Mouse (Mus musculus): ENCODE measurements around the gene Nkrf.
"Not testable (repeated sequence)": the region's sequence is repeated elsewhere in the genome, so short reads cannot be mapped to it uniquely, and the experiment has no call there.

The Nkrf gene

GRCm38 (mm10) chrX:36902321-36903114 lies at the start of gene Nkrf:
Nkrf (minus strand) TSS chrX:36902899.
- in situ Hi-C loops (cut with MboI; ENCODE audit: low pct_unique_long_range_greater_than_20kb in 1 of 2, low sequenced_read_pairs in 2 of 2, unreplicated experiment in 1 of 2) = no loop called here

GRCm38 (mm10) chrX:36941106-36941505 lies 38.4 kb upstream of the Nkrf start:
- in situ Hi-C loops (cut with MboI; ENCODE audit: low pct_unique_long_range_greater_than_20kb in 1 of 2, low sequenced_read_pairs in 2 of 2, unreplicated experiment in 1 of 2) = no loop called here

GRCm38 (mm10) chrX:36939806-36940413 lies 37.2 kb upstream of the Nkrf start:
- in situ Hi-C loops (cut with MboI; ENCODE audit: low pct_unique_long_range_greater_than_20kb in 1 of 2, low sequenced_read_pairs in 2 of 2, unreplicated experiment in 1 of 2) = no loop called here

- in situ Hi-C loops (cut with MboI; ENCODE audit: low pct_unique_long_range_greater_than_20kb in 1 of 2, low sequenced_read_pairs in 2 of 2, unreplicated experiment in 1 of 2) = no loop called here
These were observed 32.7 kb upstream of the Nkrf start for GRCm38 (mm10) chrX:36935326-36935966.

GRCm38 (mm10) chrX:36930574-36930973 lies 27.9 kb upstream of the Nkrf start:
- in situ Hi-C loops (cut with MboI; ENCODE audit: low pct_unique_long_range_greater_than_20kb in 1 of 2, low sequenced_read_pairs in 2 of 2, unreplicated experiment in 1 of 2) = no loop called here

GRCm38 (mm10) chrX:36929694-36930093 lies 27.0 kb upstream of the Nkrf start:
- in situ Hi-C loops (cut with MboI; ENCODE audit: low pct_unique_long_range_greater_than_20kb in 1 of 2, low sequenced_read_pairs in 2 of 2, unreplicated experiment in 1 of 2) = no loop called here

- in situ Hi-C loops (cut with MboI; ENCODE audit: low pct_unique_long_range_greater_than_20kb in 1 of 2, low sequenced_read_pairs in 2 of 2, unreplicated experiment in 1 of 2) = no loop called here
These were observed 26.1 kb upstream of the Nkrf start for GRCm38 (mm10) chrX:36928791-36929190.

GRCm38 (mm10) chrX:36921346-36921745 lies 18.6 kb upstream of the Nkrf start:
- in situ Hi-C loops (cut with MboI; ENCODE audit: low pct_unique_long_range_greater_than_20kb in 1 of 2, low sequenced_read_pairs in 2 of 2, unreplicated experiment in 1 of 2) = no loop called here

GRCm38 (mm10) chrX:36917749-36918148 lies 15.1 kb upstream of the Nkrf start:
- in situ Hi-C loops (cut with MboI; ENCODE audit: low pct_unique_long_range_greater_than_20kb in 1 of 2, low sequenced_read_pairs in 2 of 2, unreplicated experiment in 1 of 2) = loop anchor here in 1 of 2 experiments (10.0 kb wide), 1 partner anchor 107 kb away; no protein-coding TSS in a partner anchor

- in situ Hi-C loops (cut with MboI; ENCODE audit: low pct_unique_long_range_greater_than_20kb in 1 of 2, low sequenced_read_pairs in 2 of 2, unreplicated experiment in 1 of 2) = loop anchor here in 1 of 2 experiments (10.0 kb wide), 1 partner anchor 113 kb away; no protein-coding TSS in a partner anchor
These were observed 8.6 kb upstream of the Nkrf start for GRCm38 (mm10) chrX:36911343-36911742.

GRCm38 (mm10) chrX:36906539-36906938 lies 3.8 kb upstream of the Nkrf start:
- in situ Hi-C loops (cut with MboI; ENCODE audit: low pct_unique_long_range_greater_than_20kb in 1 of 2, low sequenced_read_pairs in 2 of 2, unreplicated experiment in 1 of 2) = no loop called here

GRCm38 (mm10) chrX:36903115-36903768 lies 543 bp upstream of the Nkrf start:
- in situ Hi-C loops (cut with MboI; ENCODE audit: low pct_unique_long_range_greater_than_20kb in 1 of 2, low sequenced_read_pairs in 2 of 2, unreplicated experiment in 1 of 2) = no loop called here

GRCm38 (mm10) chrX:36901655-36902054 lies 1.0 kb downstream of the Nkrf start:
- in situ Hi-C loops (cut with MboI; ENCODE audit: low pct_unique_long_range_greater_than_20kb in 1 of 2, low sequenced_read_pairs in 2 of 2, unreplicated experiment in 1 of 2) = no loop called here

- in situ Hi-C loops (cut with MboI; ENCODE audit: low pct_unique_long_range_greater_than_20kb in 1 of 2, low sequenced_read_pairs in 2 of 2, unreplicated experiment in 1 of 2) = not testable (repeated sequence)
These were observed 3.8 kb downstream of the Nkrf start for GRCm38 (mm10) chrX:36898931-36899330.

GRCm38 (mm10) chrX:36884719-36885118 lies 18.0 kb downstream of the Nkrf start:
- in situ Hi-C loops (cut with MboI; ENCODE audit: low pct_unique_long_range_greater_than_20kb in 1 of 2, low sequenced_read_pairs in 2 of 2, unreplicated experiment in 1 of 2) = loop anchor here in 1 of 2 experiments (5.0 kb wide), 1 partner anchor 52 kb away; no protein-coding TSS in a partner anchor

GRCm38 (mm10) chrX:36874704-36875128 lies 28.0 kb downstream of the Nkrf start:
- in situ Hi-C loops (cut with MboI; ENCODE audit: low pct_unique_long_range_greater_than_20kb in 1 of 2, low sequenced_read_pairs in 2 of 2, unreplicated experiment in 1 of 2) = no loop called here

- in situ Hi-C loops (cut with MboI; ENCODE audit: low pct_unique_long_range_greater_than_20kb in 1 of 2, low sequenced_read_pairs in 2 of 2, unreplicated experiment in 1 of 2) = no loop called here
These were observed 28.5 kb downstream of the Nkrf start for GRCm38 (mm10) chrX:36874178-36874696.

- in situ Hi-C loops (cut with MboI; ENCODE audit: low pct_unique_long_range_greater_than_20kb in 1 of 2, low sequenced_read_pairs in 2 of 2, unreplicated experiment in 1 of 2) = no loop called here
These were observed 28.9 kb downstream of the Nkrf start, which contains the start of the genes Ube2a and C330007P06Rik for GRCm38 (mm10) chrX:36873765-36874164. Ube2a (plus strand) TSS chrX:36873900. C330007P06Rik (minus strand) TSS chrX:36874111.
